Mouse (Mus musculus) forebrain, embryonic 14.5 days (tissue): Measurements from ENCODE around the gene Tor1b. TPM values are rescaled to one million over a fixed set of nuclear protein-coding genes. Genes with fewer than 3 reads are reported as not detected.

Experiments
- ATAC-seq: fragments of 200-750 bp; cut with Nextera tagmentation; 2 replicates; pipeline ENCODE4 v1.8.0; 2017; ENCODE audit warnings: mild to moderate bottlenecking, moderate library complexity
- DNase-seq: peaks from one replicate; pipeline ENCODE4 v3.0.0-alpha.2; 2015; ENCODE audit warnings: low spot score
- H3K27ac ChIP-seq: fragments of 300-500 bp; sonication (generic); 2 replicates; pipeline ENCODE4 v1.5.1; 2014; ENCODE audit warnings: low read depth, mild to moderate bottlenecking, control low read depth, low read length, moderate library complexity
- H3K27me3 ChIP-seq: fragments of 300-500 bp; sonication (generic); replicated peaks from 2 replicates; pipeline ENCODE4 v1.6.1; 2014; ENCODE audit warnings: low read length, control low read depth, mixed read lengths; ENCODE audit not compliant: control insufficient read depth, insufficient read depth
- H3K36me3 ChIP-seq: fragments of 300-500 bp; sonication (generic); 2 replicates; pipeline ENCODE4 v1.6.1; 2014; ENCODE audit warnings: low read length, control low read depth; ENCODE audit not compliant: control insufficient read depth, insufficient read depth
- H3K4me1 ChIP-seq: fragments of 300-500 bp; sonication (generic); 2 replicates; pipeline ENCODE4 v1.6.1; 2014; ENCODE audit warnings: antibody characterized with exemption, low read length, control low read depth; ENCODE audit not compliant: control insufficient read depth, insufficient read depth
- H3K4me2 ChIP-seq: fragments of 300-500 bp; sonication (generic); 2 replicates; pipeline ENCODE4 v1.6.1; 2014; ENCODE audit warnings: mild to moderate bottlenecking, control low read depth, low read length
- H3K4me3 ChIP-seq: fragments of 300-500 bp; sonication (generic); 2 replicates; pipeline ENCODE4 v1.5.1; 2014; ENCODE audit warnings: low read depth, low read length, control low read depth
- H3K9ac ChIP-seq: fragments of 300-500 bp; sonication (generic); 2 replicates; pipeline ENCODE4 v1.6.1; 2014; ENCODE audit warnings: mild to moderate bottlenecking, low read length, control low read depth, moderate library complexity
- H3K9me3 ChIP-seq: fragments of 300-500 bp; sonication (generic); replicated peaks from 2 replicates; pipeline ENCODE4 v1.6.1; 2016; ENCODE audit warnings: low read length, control low read depth, mixed read lengths; ENCODE audit not compliant: control insufficient read depth
- WGBS: fragments of 180-500 bp; shearing (Covaris S2); extraction: QIAGEN DNeasy Blood & Tissue Kit; methylation state at CpG from one replicate; pipeline ENCODE4 v1.1.7; 2014; 5-methylcytosine and 5-hydroxymethylcytosine counted together
- polyA plus RNA-seq: library from polyadenylated mRNA; unstranded; fragments of >200 nt; fragmentation: Nextera tagmentation; extraction: Ambion mirVana; gene quantifications from 2 replicates; pipeline ENCODE4 v1.2.1, GENCODE M21; 2014

The Tor1b gene
- polyA plus RNA-seq, 1 experiment from 2014 or later = 25.2 TPM

DNA sequence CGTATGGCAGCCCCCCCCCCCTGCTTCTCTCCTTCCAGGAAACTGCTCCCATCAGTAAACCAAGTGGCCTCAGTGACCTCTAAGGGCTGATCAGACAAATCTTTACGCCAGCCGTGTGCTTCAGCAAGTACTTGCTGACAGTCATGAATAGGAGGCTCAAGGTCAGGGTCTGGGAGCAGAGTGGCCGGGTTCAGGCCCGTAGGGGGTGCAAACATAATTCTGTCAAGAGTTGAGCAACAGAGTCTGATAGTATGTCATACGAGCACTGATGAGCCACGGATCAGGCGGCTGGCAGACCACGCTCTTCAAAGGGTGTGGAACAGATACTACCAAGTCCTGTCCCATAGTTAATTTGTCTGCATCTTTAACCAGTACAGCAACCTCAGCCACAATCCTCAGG lies 37.5 kb downstream of the Tor1b start:
- Histone ChIP-seq H3K4me1 (no peaks in the 10 kb centered on the region), H3K27me3 (no peaks in the 10 kb centered on the region), H3K4me2 (no peak overlapping the region), H3K4me3 (no peak overlapping the region), H3K9ac (no peak overlapping the region), H3K27ac (no peak overlapping the region), H3K36me3 (no peaks in the 10 kb centered on the region), H3K9me3 (no peaks in the 10 kb centered on the region)
- DNase-seq (no peak), ATAC-seq (no peak)
- WGBS = 93% methylated on average over 9 of the region's 9 CpGs

DNA sequence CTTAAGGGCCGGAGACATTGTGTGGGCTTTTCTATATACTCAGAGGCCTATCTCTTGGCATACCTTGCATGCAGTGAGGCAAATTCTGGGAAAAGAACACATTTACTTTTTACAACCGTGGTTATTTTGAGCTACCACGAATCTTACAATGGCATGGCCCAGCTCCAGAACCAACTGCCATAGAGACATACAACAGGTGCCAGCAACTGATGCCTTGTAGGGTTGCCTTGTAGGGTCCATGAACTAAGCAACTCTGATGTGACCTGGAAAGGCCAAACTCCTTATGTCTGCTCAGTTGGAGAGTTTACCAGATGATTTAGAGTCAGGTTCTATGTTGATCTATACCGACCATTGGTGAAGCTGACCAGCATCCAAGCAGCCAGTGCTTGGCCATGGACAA lies 42.1 kb downstream of the Tor1b start:
- Histone ChIP-seq H3K4me2 (no peak overlapping the region), H3K4me3 (no peak overlapping the region), H3K9ac (no peak overlapping the region), H3K4me1 (no peaks in the 10 kb centered on the region), H3K27me3 (no peaks in the 10 kb centered on the region), H3K9me3 (no peaks in the 10 kb centered on the region), H3K36me3 (peaks cover 1% of the 10 kb centered on the region; the same call in 1 of the 2 replicates), H3K27ac (no peak overlapping the region)
- WGBS = 96% methylated on average over 4 of the region's 4 CpGs
- DNase-seq (no peak), ATAC-seq (no peak)

DNA sequence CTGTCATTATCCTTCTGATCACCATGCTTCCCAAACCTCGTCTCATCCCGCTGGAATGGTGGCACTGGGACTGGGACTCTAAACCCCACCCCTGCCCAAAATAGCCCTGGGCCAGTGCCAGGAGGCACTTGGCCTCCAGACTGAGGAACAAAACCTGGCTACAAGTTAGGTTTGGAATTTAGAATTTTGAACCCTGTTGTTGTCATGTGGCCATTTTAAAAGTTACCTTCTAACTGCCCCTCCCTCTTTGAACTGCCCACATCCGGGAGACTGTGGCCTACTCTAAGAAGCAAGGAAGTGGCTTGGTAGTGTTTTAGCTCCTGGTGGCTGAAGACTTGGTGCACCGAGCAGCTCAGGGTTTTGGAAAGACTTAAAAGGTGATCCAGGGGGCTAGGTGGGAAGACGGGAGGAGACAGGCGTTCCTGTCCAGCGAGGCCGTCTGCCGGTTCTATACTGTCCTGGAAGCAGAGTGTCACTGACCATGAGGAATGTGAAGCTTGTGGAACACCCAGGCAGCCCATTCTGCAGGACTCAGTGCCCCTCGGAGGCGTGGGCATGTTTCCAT lies 42.8 kb downstream of the Tor1b start:
- Histone ChIP-seq H3K4me1 (no peaks in the 10 kb centered on the region), H3K4me3 (no peak overlapping the region), H3K9ac (no peak overlapping the region), H3K27me3 (no peaks in the 10 kb centered on the region), H3K4me2 (no peak overlapping the region), H3K9me3 (no peaks in the 10 kb centered on the region), H3K27ac (no peak overlapping the region), H3K36me3 (peaks cover 8% of the 10 kb centered on the region; the same call in 1 of the 2 replicates)
- no peak for DNase-seq
- no peak for ATAC-seq
- 77% methylated on average over 11 of the region's 11 CpGs for WGBS

GRCm38 (mm10) chr2:30998443-30999260 lies 45.9 kb downstream of the Tor1b start:
- Histone ChIP-seq H3K27me3 (no peaks in the 10 kb centered on the region), H3K4me1 (no peaks in the 10 kb centered on the region), H3K36me3 (peaks cover 19% of the 10 kb centered on the region), H3K4me3 (no peak overlapping the region), H3K9ac (no peak overlapping the region), H3K4me2 (no peak overlapping the region), H3K27ac (no peak overlapping the region), H3K9me3 (no peaks in the 10 kb centered on the region)
- no peak for DNase-seq
- ATAC-seq = no peak
- WGBS = 65% methylated on average over 7 of the region's 8 CpGs

- Histone ChIP-seq H3K27me3 (no peaks in the 10 kb centered on the region), H3K36me3 (peaks cover 50% of the 10 kb centered on the region), H3K4me2 (no peak overlapping the region), H3K4me1 (no peaks in the 10 kb centered on the region), H3K9me3 (no peaks in the 10 kb centered on the region), H3K9ac (no peak overlapping the region), H3K4me3 (no peak overlapping the region), H3K27ac (no peak overlapping the region)
- DNase-seq (no peak), ATAC-seq (no peak)
- WGBS = 94% methylated on average over 10 of the region's 10 CpGs
Measured at GRCm38 (mm10) chr2:31002857-31003256, 50.1 kb downstream of the Tor1b start.

GRCm38 (mm10) chr2:31005453-31005852 lies 52.7 kb downstream of the Tor1b start:
- Histone ChIP-seq H3K27me3 (no peaks in the 10 kb centered on the region), H3K36me3 (peaks cover 59% of the 10 kb centered on the region), H3K27ac (no peak overlapping the region), H3K9me3 (no peaks in the 10 kb centered on the region), H3K4me1 (no peaks in the 10 kb centered on the region), H3K4me3 (no peak overlapping the region), H3K4me2 (no peak overlapping the region), H3K9ac (no peak overlapping the region)
- DNase-seq (no peak), ATAC-seq (no peak)
- 88% methylated on average over 2 of the region's 2 CpGs for WGBS

GRCm38 (mm10) chr2:31006434-31006833 lies 53.7 kb downstream of the Tor1b start:
- 92% methylated on average over 5 of the region's 5 CpGs for WGBS
- no peak overlapping the region for H3K4me3 ChIP-seq
- H3K27me3 ChIP-seq = no peaks in the 10 kb centered on the region
- H3K9ac ChIP-seq = no peak overlapping the region
- H3K4me1 ChIP-seq = no peaks in the 10 kb centered on the region
- H3K9me3 ChIP-seq = no peaks in the 10 kb centered on the region
- ATAC-seq (no peak), DNase-seq (no peak)
- no peak overlapping the region for H3K27ac ChIP-seq
- no peak overlapping the region for H3K4me2 ChIP-seq
- peaks cover 68% of the 10 kb centered on the region for H3K36me3 ChIP-seq

DNA sequence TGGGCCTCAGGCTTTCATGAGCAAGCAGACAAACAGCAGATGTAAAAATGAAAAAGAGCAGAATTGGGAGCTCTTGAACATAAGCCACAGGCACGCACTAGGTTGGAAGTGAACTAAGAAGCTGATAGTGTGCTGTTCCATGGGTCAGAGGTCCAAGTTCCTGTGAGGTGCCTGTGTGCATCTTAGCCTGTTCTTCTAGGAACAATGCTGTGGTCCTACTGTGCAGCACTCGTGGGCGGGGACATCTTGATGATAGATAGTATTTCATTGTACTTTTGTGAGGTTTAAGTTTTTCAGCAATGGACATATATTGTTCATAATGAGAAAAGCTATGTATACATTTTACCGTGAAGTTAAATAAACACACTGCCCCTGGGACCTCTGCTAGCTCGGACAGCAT lies 54.4 kb downstream of the Tor1b start:
- H3K4me1 ChIP-seq = no peaks in the 10 kb centered on the region
- H3K36me3 ChIP-seq = peaks cover 69% of the 10 kb centered on the region
- H3K9ac ChIP-seq = no peak overlapping the region
- no peak overlapping the region for H3K4me3 ChIP-seq
- H3K27me3 ChIP-seq = no peaks in the 10 kb centered on the region
- no peak overlapping the region for H3K27ac ChIP-seq
- no peak for DNase-seq
- 95% methylated on average over 5 of the region's 5 CpGs for WGBS
- no peak overlapping the region for H3K4me2 ChIP-seq
- H3K9me3 ChIP-seq = no peaks in the 10 kb centered on the region
- ATAC-seq = no peak
